Mouse (Mus musculus) limb, embryonic 13.5 days (tissue): Measurements from ENCODE around the gene Olfr1458. TPM values are rescaled to one million over a fixed set of nuclear protein-coding genes. Genes with fewer than 3 reads are reported as not detected.

Experiments
- ATAC-seq: fragments of 200-750 bp; cut with Nextera tagmentation; 2 replicates; pipeline ENCODE4 v1.8.0; 2017; ENCODE audit warnings: low read depth, moderate number of reproducible peaks, moderate TSS enrichment; ENCODE audit not compliant: low FRiP score
- H3K27ac ChIP-seq: fragments of 300-500 bp; sonication (generic); 2 replicates; pipeline ENCODE4 v1.5.1; 2015; ENCODE audit warnings: inconsistent platforms, mild to moderate bottlenecking, moderate library complexity
- H3K27me3 ChIP-seq: fragments of 300-500 bp; sonication (generic); 2 replicates; pipeline ENCODE4 v1.6.1; 2015; ENCODE audit warnings: mild to moderate bottlenecking, inconsistent platforms
- H3K36me3 ChIP-seq: fragments of 300-500 bp; sonication (generic); 2 replicates; pipeline ENCODE4 v1.6.1; 2015; ENCODE audit warnings: inconsistent platforms, mild to moderate bottlenecking, moderate library complexity
- H3K4me1 ChIP-seq: fragments of 300-500 bp; sonication (generic); 2 replicates; pipeline ENCODE4 v1.6.1; 2015; ENCODE audit warnings: inconsistent platforms
- H3K4me2 ChIP-seq: fragments of 300-500 bp; sonication (generic); replicated peaks from 2 replicates; pipeline ENCODE4 v1.6.1; 2015; ENCODE audit warnings: inconsistent platforms, mild to moderate bottlenecking, moderate library complexity
- H3K4me3 ChIP-seq: fragments of 300-500 bp; sonication (generic); 2 replicates; pipeline ENCODE4 v1.5.1; 2015; ENCODE audit warnings: moderate library complexity, mild to moderate bottlenecking, inconsistent platforms
- H3K9ac ChIP-seq: fragments of 300-500 bp; sonication (generic); 2 replicates; pipeline ENCODE4 v1.6.1; 2015; ENCODE audit warnings: mild to moderate bottlenecking, inconsistent platforms
- H3K9me3 ChIP-seq: fragments of 300-500 bp; sonication (generic); 2 replicates; pipeline ENCODE4 v1.6.1; 2016; ENCODE audit warnings: inconsistent platforms
- WGBS: fragments of 180-500 bp; shearing (Covaris S2); methylation state at CpG from one replicate; pipeline ENCODE4 v1.1.7; 2015; 5-methylcytosine and 5-hydroxymethylcytosine counted together
- polyA plus RNA-seq: library from polyadenylated mRNA; unstranded; fragments of >200 nt; fragmentation: Nextera tagmentation; extraction: Ambion mirVana; gene quantifications from 2 replicates; pipeline ENCODE4 v1.2.1, GENCODE M21; 2015

Olfr1458 gene
- not detected in 2 replicates for polyA plus RNA-seq

- H3K36me3 ChIP-seq, result no peaks in the 10 kb centered on the region
These were observed at the start of gene Olfr1458 for GRCm38 (mm10) chr19:13106675-13107074. Gene Olfr1458 (minus strand): TSS chr19:13106775.

GRCm38 (mm10) chr19:13149449-13149848, 42.9 kb upstream of the Olfr1458 start, which contains the start of gene Olfr1459:
Gene Olfr1459 (minus strand): TSS chr19:13149549.
- H3K27me3 ChIP-seq, result no peaks in the 10 kb centered on the region
- H3K9ac ChIP-seq, result no peak within 1 kb of the TSS
- no peak for ATAC-seq
- no peak within 1 kb of the TSS for H3K4me3 ChIP-seq
- H3K4me2 ChIP-seq, result no peak within 1 kb of the TSS
- no peak within 1 kb of the TSS for H3K27ac ChIP-seq
- no peaks in the 10 kb centered on the region for H3K36me3 ChIP-seq
- WGBS, result 71% methylated on average over 1 of the region's 1 CpGs
- H3K4me1 ChIP-seq, result no peaks in the 10 kb centered on the region
- peaks cover 22% of the 10 kb centered on the region for H3K9me3 ChIP-seq

More at GRCm38 (mm10) chr19:13106675-13107074, at the start of gene Olfr1458:
- peaks cover 11% of the 10 kb centered on the region for H3K9me3 ChIP-seq
- H3K9ac ChIP-seq, result no peak within 1 kb of the TSS
- no peaks in the 10 kb centered on the region for H3K27me3 ChIP-seq
- H3K27ac ChIP-seq, result no peak within 1 kb of the TSS
- H3K4me3 ChIP-seq, result no peak within 1 kb of the TSS
- H3K4me2 ChIP-seq, result no peak within 1 kb of the TSS
- no peaks in the 10 kb centered on the region for H3K4me1 ChIP-seq
- WGBS, result 80% methylated on average over 3 of the region's 3 CpGs
- ATAC-seq, result no peak

DNA sequence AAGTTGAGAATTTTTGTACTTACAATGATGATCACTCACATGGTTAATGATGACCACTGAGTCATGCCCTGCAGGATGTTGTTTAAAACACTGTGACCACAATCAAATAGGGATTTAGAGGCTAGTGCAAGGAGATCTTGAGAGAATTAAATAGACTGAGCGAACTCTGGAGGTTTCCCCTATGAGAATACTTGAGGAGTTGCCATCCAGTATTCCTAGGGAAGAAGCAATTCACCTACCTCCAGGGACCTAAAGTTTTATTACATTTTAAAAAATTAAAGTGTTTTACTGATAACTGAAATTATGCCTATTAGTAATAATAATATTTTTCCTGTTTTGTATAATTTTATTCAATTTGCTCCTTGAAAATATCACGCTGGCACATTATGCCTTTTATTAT, 8.8 kb downstream of the Olfr1458 start, which contains the start of gene Olfr1457:
Gene Olfr1457, minus strand, starts transcription at position 101 of the 400 bp plus-strand sequence.
- no peaks in the 10 kb centered on the region for H3K4me1 ChIP-seq
- no peaks in the 10 kb centered on the region; the same call in 1 of the 2 replicates for H3K9me3 ChIP-seq
- 68% methylated on average over 2 of the region's 2 CpGs for WGBS
- no peak within 1 kb of the TSS for H3K4me2 ChIP-seq
- H3K9ac ChIP-seq, result no peak within 1 kb of the TSS
- no peaks in the 10 kb centered on the region for H3K36me3 ChIP-seq
- H3K27ac ChIP-seq, result no peak within 1 kb of the TSS
- no peaks in the 10 kb centered on the region for H3K27me3 ChIP-seq
- H3K4me3 ChIP-seq, result no peak within 1 kb of the TSS
- no peak for ATAC-seq

GRCm38 (mm10) chr19:13093908-13094307, 12.7 kb downstream of the Olfr1458 start:
- Histone ChIP-seq H3K36me3 (no peaks in the 10 kb centered on the region), H3K9ac (no peak overlapping the region), H3K27ac (no peak overlapping the region), H3K27me3 (no peaks in the 10 kb centered on the region), H3K4me3 (no peak overlapping the region), H3K4me1 (no peaks in the 10 kb centered on the region), H3K4me2 (no peak overlapping the region), H3K9me3 (no peaks in the 10 kb centered on the region)
- ATAC-seq, result no peak
- 80% methylated on average over 1 of the region's 1 CpGs for WGBS

DNA sequence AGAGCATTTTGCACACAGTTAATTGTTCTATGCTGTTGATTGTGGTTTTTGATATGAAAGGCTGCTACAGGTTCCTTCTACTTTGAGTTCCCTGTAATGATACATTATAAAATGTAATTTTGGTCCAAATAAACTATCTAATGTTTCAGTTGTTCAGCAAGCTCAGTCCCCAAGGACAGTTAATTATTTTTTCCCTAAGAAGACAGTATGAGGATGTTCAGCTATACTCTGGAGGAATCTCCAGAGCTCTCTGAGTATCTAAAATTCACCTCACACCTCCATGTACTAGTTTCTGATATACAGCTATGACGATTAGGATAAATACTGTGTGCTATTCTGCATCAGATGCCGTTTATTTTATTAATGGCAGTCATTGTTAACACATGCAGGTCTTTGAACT, 46.3 kb downstream of the Olfr1458 start, which contains the start of gene Olfr1454:
Gene Olfr1454, plus strand, starts transcription at position 301 of the 400 bp plus-strand sequence.
- H3K9me3 ChIP-seq, result peaks cover 15% of the 10 kb centered on the region
- H3K4me2 ChIP-seq, result no peak within 1 kb of the TSS
- no peak within 1 kb of the TSS for H3K9ac ChIP-seq
- no peak within 1 kb of the TSS for H3K4me3 ChIP-seq
- no peaks in the 10 kb centered on the region for H3K36me3 ChIP-seq
- no peaks in the 10 kb centered on the region for H3K4me1 ChIP-seq
- H3K27me3 ChIP-seq, result no peaks in the 10 kb centered on the region
- H3K27ac ChIP-seq, result no peak within 1 kb of the TSS
- ATAC-seq, result no peak
- 71% methylated on average over 2 of the region's 2 CpGs for WGBS

Other genes with a start within 250 kb of the Olfr1458 start
- not detected in 2 replicates for gene Olfr1444, start 249.5 kb downstream of the Olfr1458 start, polyA plus RNA-seq
- not detected in 2 replicates for gene Olfr1445, start 222.9 kb downstream of the Olfr1458 start, polyA plus RNA-seq
- not detected in 2 replicates for gene Olfr1446, start 213.3 kb downstream of the Olfr1458 start, polyA plus RNA-seq
- gene Olfr1447, start 203.0 kb downstream of the Olfr1458 start, polyA plus RNA-seq, result not detected in 2 replicates
- not detected in 2 replicates for gene Olfr1448, start 182.4 kb downstream of the Olfr1458 start, polyA plus RNA-seq
- not detected in 2 replicates for gene Olfr1449, start 175.9 kb downstream of the Olfr1458 start, polyA plus RNA-seq
- not detected in 2 replicates for gene Olfr1450, start 156.5 kb downstream of the Olfr1458 start, polyA plus RNA-seq
- not detected in 2 replicates for gene Olfr1451, start 111.8 kb downstream of the Olfr1458 start, polyA plus RNA-seq
- gene Olfr1453, start 78.4 kb downstream of the Olfr1458 start, polyA plus RNA-seq, result not detected in 2 replicates
- not detected in 2 replicates for gene Olfr1454, start 46.2 kb downstream of the Olfr1458 start, polyA plus RNA-seq
- gene Olfr1457, start 8.9 kb downstream of the Olfr1458 start, polyA plus RNA-seq, result not detected in 2 replicates
- not detected in 2 replicates for gene Olfr1459, start 42.8 kb upstream of the Olfr1458 start, polyA plus RNA-seq
- gene Olfr1461, start 56.2 kb upstream of the Olfr1458 start, polyA plus RNA-seq, result not detected in 2 replicates
- not detected in 2 replicates for gene Olfr1462, start 79.0 kb upstream of the Olfr1458 start, polyA plus RNA-seq
- gene Olfr1463, start 124.6 kb upstream of the Olfr1458 start, polyA plus RNA-seq, result not detected in 2 replicates
- not detected in 2 replicates for gene Olfr1465, start 208.8 kb upstream of the Olfr1458 start, polyA plus RNA-seq
- gene Olfr1466, start 232.1 kb upstream of the Olfr1458 start, polyA plus RNA-seq, result not detected in 2 replicates